Mouse (Mus musculus): ENCODE measurements around the gene Hyal5.

DNA sequence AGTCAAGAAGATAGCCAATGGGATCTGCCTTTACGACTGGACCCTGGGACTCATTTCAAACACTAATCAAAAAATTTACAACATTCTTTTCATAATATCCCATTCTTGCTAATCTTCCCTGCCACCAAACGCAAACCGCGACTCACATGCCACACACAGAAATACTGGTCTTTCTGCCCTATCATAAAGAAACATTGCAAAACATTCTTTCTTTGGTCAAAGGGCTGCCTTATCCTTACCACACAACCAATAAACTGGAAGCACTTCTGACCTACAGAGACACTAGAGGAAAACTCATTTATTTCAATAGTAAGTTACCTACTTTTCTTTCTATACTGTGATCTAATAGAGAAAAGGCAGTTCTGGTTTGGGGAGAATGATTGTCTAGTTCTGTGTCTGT lies 5.9 kb downstream of the Hyal5 start:
- TF ChIP-seq CTCF (IDR thresholded peaks at IDR 0.05; ENCODE audit: low read depth) = no peak
- TF ChIP-seq EP300 (IDR thresholded peaks at IDR 0.05; ENCODE audit: low read depth) = no peak
